26 mouse cellular contexts compared by ENCODE assay signal in genomic region chr9:74989990-74990389, GRCm38 (mm10). TPM values are rescaled to one million over a fixed set of nuclear protein-coding genes. Genes with fewer than 3 reads are reported as not detected.
DNase-seq lines count a peak whose midpoint lies in the region; ATAC-seq and TF ChIP-seq lines count a peak whose summit lies in the region.
"Had no signal": no experiment of that assay in that cellular context is flagged by ENCODE, and none has a peak within 500 bp of the region (broad histone marks: within the 10 kb centered on the region; RNA-seq: fewer than 3 reads in every experiment).

No protein-coding gene starts in this region.

- H3K27ac ChIP-seq in layer of hippocampus, adult 2 months: peak overlapping the region; percentile 46
- H3K27ac ChIP-seq: embryonic facial prominence, embryonic 12.5 days; embryonic facial prominence, embryonic 15.5 days; heart, embryonic 15.5 days; hindbrain, embryonic 14.5 days; hindbrain, postnatal 0 days had no signal

- no peak for TF ChIP-seq CTCF in layer of hippocampus, adult 2 months (conservative IDR thresholded peaks at IDR 0.05)

- 0 out of 2 replicates have a peak, but pooled peaks have one; percentile 25 for ATAC-seq in frontal cortex, adult (ENCODE audit: low TSS enrichment)
- ATAC-seq in granulocyte monocyte progenitor cell, adult 5-6 weeks (replicated peaks; ENCODE audit: poor library complexity, severe bottlenecking): peak; percentile 75
- peak; percentile 52 for ATAC-seq in megakaryocyte progenitor cell, adult 5-6 weeks (replicated peaks; ENCODE audit: poor library complexity)
- ATAC-seq: activated CD4-positive, CD25-positive, alpha-beta regulatory T cell, adult 4 months; forebrain, embryonic 14.5 days; forebrain, postnatal 0 days; hindbrain, postnatal 0 days; inflammation-experienced regulatory T-cells, adult 6 months; intestine, embryonic 16.5 days had no signal

- H3K4me3 ChIP-seq in layer of hippocampus, adult 2 months: no peak overlapping the region
- H3K4me3 ChIP-seq: embryonic facial prominence, embryonic 12.5 days; embryonic facial prominence, embryonic 15.5 days; heart, embryonic 12.5 days; heart, embryonic 15.5 days had no signal

- no peak for DNase-seq in frontal cortex, adult 2 months (ENCODE audit: extremely low spot score in 1 of 2, low spot score in 1 of 2)
- no peak for DNase-seq in layer of hippocampus, adult 2 months (ENCODE audit: low spot score in 2 of 2)
- no peak for DNase-seq in layer of hippocampus, adult 9-10 months (ENCODE audit: low spot score)
- DNase-seq in adrenal gland, postnatal 36 days: no peak
- DNase-seq in cerebellum, adult 18-20 months: no peak
- DNase-seq: adrenal gland, adult 8-10 months; adrenal gland, postnatal 25 days; cerebellum, adult 11-12 months; cerebellum, adult 9-10 months; cerebellum, postnatal 14 days; forebrain, postnatal 0 days; gastrocnemius, postnatal 25 days; heart, postnatal 4 days had no signal

RNA-seq across cellular contexts. Expression of gene Fam214a, which starts 37.3 kb away (rescaled TPM):
- polyA plus RNA-seq in frontal cortex, adult 2 months (2012; rRNA removed): 33.8 and 37.0 TPM in 2 replicates
- total RNA-seq in layer of hippocampus, adult 2 months (2021): 10 to 100 TPM; 47.5 to 52.1 TPM
- total RNA-seq in granulocyte monocyte progenitor cell, adult 5-6 weeks (2014; fragmentation: Nextera tagmentation): 8.8 and 9.2 TPM in 2 replicates
- total RNA-seq in granulocyte monocyte progenitor cell, adult 5-6 weeks (2017): 9.4 and 13.5 TPM in 2 replicates
- 6.9 and 7.1 TPM in 2 replicates for total RNA-seq in megakaryocyte progenitor cell, adult 5-6 weeks (2015)
- total RNA-seq in megakaryocyte progenitor cell, adult 5-6 weeks (2017): 6.6 and 7.1 TPM in 2 replicates
- total RNA-seq in adrenal gland, postnatal 36 days (2021): 10 to 100 TPM; 75.3 to 86.8 TPM

RNA-seq across cellular contexts. Expression of gene Arpp19, which starts 47.4 kb away (rescaled TPM):
- 250 and 268 TPM in 2 replicates for polyA plus RNA-seq in frontal cortex, adult 2 months (2012; rRNA removed)
- total RNA-seq in layer of hippocampus, adult 2 months (2021): 100 to 1,000 TPM; 163 to 170 TPM
- 173 and 243 TPM in 2 replicates for total RNA-seq in granulocyte monocyte progenitor cell, adult 5-6 weeks (2014; fragmentation: Nextera tagmentation)
- 122 and 177 TPM in 2 replicates for total RNA-seq in granulocyte monocyte progenitor cell, adult 5-6 weeks (2017)
- total RNA-seq in megakaryocyte progenitor cell, adult 5-6 weeks (2015): 132 and 179 TPM in 2 replicates
- 136 and 149 TPM in 2 replicates for total RNA-seq in megakaryocyte progenitor cell, adult 5-6 weeks (2017)
- 100 to 1,000 TPM; 298 to 309 TPM for total RNA-seq in adrenal gland, postnatal 36 days (2021)

Comparison
In these comparisons a context has a peak if more than half of its experiments do, and no peak if none do; other contexts are left out.
1. ATAC-seq: peak in every context shown above with its lines; median percentile 75 in granulocyte monocyte progenitor cell, adult 5-6 weeks; 52 in megakaryocyte progenitor cell, adult 5-6 weeks; 25 in frontal cortex, adult.